Mouse (Mus musculus) embryonic facial prominence, embryonic 15.5 days (tissue): ENCODE measurements around the gene Htr1f. TPM values are rescaled to one million over a fixed set of nuclear protein-coding genes. Genes with fewer than 3 reads are reported as not detected.

Experiments
- ATAC-seq: fragments of 200-750 bp; cut with Nextera tagmentation; 2 replicates; pipeline ENCODE4 v1.8.0; 2017; ENCODE audit warnings: low read depth, moderate TSS enrichment; ENCODE audit not compliant: insufficient number of reproducible peaks, low FRiP score, low TSS enrichment
- H3K27ac ChIP-seq: fragments of 300-500 bp; sonication (generic); replicated peaks from 2 replicates; pipeline ENCODE4 v1.5.1; 2015; ENCODE audit warnings: mild to moderate bottlenecking, inconsistent platforms
- H3K27me3 ChIP-seq: fragments of 300-500 bp; sonication (generic); 2 replicates; pipeline ENCODE4 v1.6.1; 2015; ENCODE audit warnings: inconsistent platforms
- H3K36me3 ChIP-seq: fragments of 300-500 bp; sonication (generic); 2 replicates; pipeline ENCODE4 v1.6.1; 2015; ENCODE audit warnings: mild to moderate bottlenecking, inconsistent platforms
- H3K4me1 ChIP-seq: fragments of 300-500 bp; sonication (generic); 2 replicates; pipeline ENCODE4 v1.6.1; 2015; ENCODE audit warnings: inconsistent platforms
- H3K4me2 ChIP-seq: fragments of 300-500 bp; sonication (generic); replicated peaks from 2 replicates; pipeline ENCODE4 v1.6.1; 2015; ENCODE audit warnings: mild to moderate bottlenecking, inconsistent platforms
- H3K4me3 ChIP-seq: fragments of 300-500 bp; sonication (generic); replicated peaks from 2 replicates; pipeline ENCODE4 v1.5.1; 2015; ENCODE audit warnings: mild to moderate bottlenecking, inconsistent platforms
- H3K9ac ChIP-seq: fragments of 300-500 bp; sonication (generic); 2 replicates; pipeline ENCODE4 v1.6.1; 2015; ENCODE audit warnings: inconsistent platforms
- H3K9me3 ChIP-seq: fragments of 300-500 bp; sonication (generic); replicated peaks from 2 replicates; pipeline ENCODE4 v1.6.1; 2016; ENCODE audit warnings: inconsistent platforms
- WGBS: fragments of 180-500 bp; shearing (Covaris S2); methylation state at CpG from one replicate; pipeline ENCODE4 v1.1.7; 2015; 5-methylcytosine and 5-hydroxymethylcytosine counted together
- polyA plus RNA-seq: library from polyadenylated mRNA; unstranded; fragments of >200 nt; fragmentation: Nextera tagmentation; extraction: Ambion mirVana; gene quantifications from 2 replicates; pipeline ENCODE4 v1.2.1, GENCODE M21; 2015

Gene Htr1f
- polyA plus RNA-seq, 1 experiment from 2014 or later = 0.36 TPM

DNA sequence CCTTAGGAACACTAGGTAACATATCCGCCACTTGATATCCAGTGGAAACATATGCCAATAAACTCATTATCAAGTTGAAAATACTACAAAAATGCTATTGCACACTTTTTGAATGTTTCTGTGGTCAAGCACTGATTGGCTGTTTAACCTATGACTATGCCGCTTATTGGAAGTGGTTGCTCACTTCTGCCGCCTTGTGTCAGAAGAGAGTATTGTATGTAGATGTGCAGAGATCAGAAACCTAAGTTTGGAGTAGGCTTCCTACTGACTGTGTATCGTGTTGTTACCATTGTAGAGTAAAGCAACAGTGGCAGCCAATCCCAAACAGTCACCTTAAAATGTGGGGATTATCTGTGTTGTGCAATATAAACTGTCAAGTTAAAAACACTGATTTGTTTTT is 144.0 kb downstream of the Htr1f start:
- no peak for ATAC-seq
- no peak overlapping the region for H3K27ac ChIP-seq

DNA sequence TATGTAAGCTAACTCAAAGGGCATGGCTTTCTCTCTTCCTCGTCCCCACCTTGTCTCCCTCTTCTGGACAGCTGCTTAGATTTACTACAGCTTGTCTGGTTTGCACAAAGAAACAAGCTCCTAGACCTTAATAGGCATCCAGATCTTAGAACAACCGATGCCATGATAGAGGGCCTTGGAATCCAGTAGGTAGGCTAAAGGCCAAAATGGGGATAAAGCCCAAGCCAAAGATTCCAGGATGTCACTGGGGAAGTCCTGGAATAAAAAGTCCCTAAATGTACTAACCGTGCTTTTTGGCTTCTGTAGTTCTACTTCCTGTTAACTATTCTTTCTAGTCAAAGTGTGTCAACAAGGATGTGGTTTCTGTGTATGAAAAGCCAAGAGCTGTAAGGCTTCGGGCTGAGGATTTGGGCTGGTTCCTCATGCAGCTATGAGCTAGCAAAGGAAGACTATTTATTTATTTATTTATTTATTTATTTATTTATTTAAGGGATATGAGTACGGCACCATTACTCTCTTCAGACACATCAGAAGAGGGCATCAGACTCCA is 163.9 kb downstream of the Htr1f start:
- 79% methylated on average over 5 of the region's 5 CpGs for WGBS
- Histone ChIP-seq H3K36me3 (no peaks in the 10 kb centered on the region), H3K9ac (no peak overlapping the region), H3K9me3 (no peaks in the 10 kb centered on the region), H3K4me2 (no peak overlapping the region), H3K27ac (no peak overlapping the region), H3K27me3 (no peaks in the 10 kb centered on the region), H3K4me3 (no peak overlapping the region), H3K4me1 (no peaks in the 10 kb centered on the region)
- no peak for ATAC-seq

More for the DNA sequence above, 144.0 kb downstream of the Htr1f start:
- Histone ChIP-seq H3K4me1 (no peaks in the 10 kb centered on the region), H3K27me3 (no peaks in the 10 kb centered on the region), H3K9me3 (no peaks in the 10 kb centered on the region), H3K4me2 (no peak overlapping the region), H3K9ac (no peak overlapping the region), H3K36me3 (no peaks in the 10 kb centered on the region), H3K4me3 (no peak overlapping the region)
- 91% methylated on average over 4 of the region's 4 CpGs for WGBS

DNA sequence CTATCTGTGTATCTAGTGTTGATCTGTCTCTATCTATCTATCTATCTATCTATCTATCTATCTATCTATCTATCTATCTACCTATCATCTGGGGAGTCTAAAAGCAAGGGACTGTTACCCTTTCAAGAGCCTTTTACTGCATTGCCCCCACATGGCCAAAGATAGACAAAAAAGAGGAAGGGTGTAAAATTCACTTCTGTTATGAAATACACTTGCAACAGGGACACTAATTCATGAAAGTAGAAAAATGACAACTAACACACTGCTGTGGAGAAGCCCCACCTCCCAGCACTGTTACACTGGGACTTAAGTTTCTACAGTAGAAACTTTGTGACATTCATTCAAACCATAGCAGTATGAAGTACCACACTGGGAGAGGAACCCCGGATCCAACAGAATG is 170.9 kb downstream of the Htr1f start:
- WGBS = 96% methylated on average over 1 of the region's 1 CpGs
- Histone ChIP-seq H3K4me3 (no peak overlapping the region), H3K9me3 (no peaks in the 10 kb centered on the region), H3K27ac (no peak overlapping the region), H3K36me3 (no peaks in the 10 kb centered on the region), H3K4me1 (no peaks in the 10 kb centered on the region), H3K9ac (no peak overlapping the region), H3K27me3 (no peaks in the 10 kb centered on the region), H3K4me2 (no peak overlapping the region)
- no peak for ATAC-seq

DNA sequence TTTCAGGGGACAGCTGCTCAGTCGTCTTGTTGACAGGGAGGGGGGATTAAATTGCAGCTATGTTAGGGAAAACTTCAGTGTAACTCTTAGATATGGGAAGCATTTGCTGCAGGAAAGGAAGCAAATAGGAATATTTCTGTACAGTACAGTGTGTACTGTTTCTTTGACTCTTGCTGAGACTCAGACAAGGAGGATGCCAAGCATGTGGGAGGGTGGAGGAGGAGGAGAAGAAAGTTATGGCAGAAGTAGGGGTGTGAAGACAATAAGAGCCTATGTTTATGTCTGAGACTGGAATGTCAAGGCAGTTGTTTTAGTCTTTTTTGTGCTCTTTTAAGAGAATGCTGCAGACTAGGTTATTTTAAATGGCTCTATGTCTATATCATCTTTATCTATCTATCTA is 171.6 kb downstream of the Htr1f start:
- no peak for ATAC-seq
- H3K4me3 ChIP-seq = no peak overlapping the region
- no peak overlapping the region for H3K27ac ChIP-seq
- H3K27me3 ChIP-seq = no peaks in the 10 kb centered on the region
- H3K9me3 ChIP-seq = no peaks in the 10 kb centered on the region
- H3K4me2 ChIP-seq = no peak overlapping the region
- H3K9ac ChIP-seq = no peak overlapping the region
- 34% methylated on average over 1 of the region's 1 CpGs for WGBS
- no peaks in the 10 kb centered on the region for H3K4me1 ChIP-seq
- no peaks in the 10 kb centered on the region for H3K36me3 ChIP-seq

DNA sequence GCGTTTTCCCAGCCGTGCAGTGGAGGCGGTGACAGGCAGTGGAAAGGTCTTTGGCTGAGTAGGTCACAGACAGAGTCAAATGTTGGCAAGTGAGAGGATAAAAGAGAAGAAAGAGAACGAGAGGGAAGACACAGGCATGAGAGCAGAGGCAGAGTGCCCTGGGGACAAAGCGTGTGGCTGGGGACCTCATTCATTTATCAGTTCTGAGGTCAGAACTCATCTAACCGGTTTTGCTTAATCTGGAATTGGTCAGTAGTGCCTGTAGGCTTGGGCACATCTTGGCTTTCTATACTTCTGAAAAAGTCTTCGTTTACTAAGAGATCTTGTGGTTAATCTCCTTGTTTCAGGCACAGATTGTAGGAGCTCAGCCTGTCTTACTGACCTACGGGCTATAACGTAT is 182.2 kb downstream of the Htr1f start:
- 31% methylated on average over 9 of the region's 9 CpGs for WGBS
- Histone ChIP-seq H3K27ac (no peak overlapping the region), H3K4me1 (no peaks in the 10 kb centered on the region), H3K9ac (no peak overlapping the region), H3K4me3 (no peak overlapping the region), H3K9me3 (no peaks in the 10 kb centered on the region), H3K27me3 (no peaks in the 10 kb centered on the region), H3K4me2 (no peak overlapping the region), H3K36me3 (no peaks in the 10 kb centered on the region)
- no peak for ATAC-seq

DNA sequence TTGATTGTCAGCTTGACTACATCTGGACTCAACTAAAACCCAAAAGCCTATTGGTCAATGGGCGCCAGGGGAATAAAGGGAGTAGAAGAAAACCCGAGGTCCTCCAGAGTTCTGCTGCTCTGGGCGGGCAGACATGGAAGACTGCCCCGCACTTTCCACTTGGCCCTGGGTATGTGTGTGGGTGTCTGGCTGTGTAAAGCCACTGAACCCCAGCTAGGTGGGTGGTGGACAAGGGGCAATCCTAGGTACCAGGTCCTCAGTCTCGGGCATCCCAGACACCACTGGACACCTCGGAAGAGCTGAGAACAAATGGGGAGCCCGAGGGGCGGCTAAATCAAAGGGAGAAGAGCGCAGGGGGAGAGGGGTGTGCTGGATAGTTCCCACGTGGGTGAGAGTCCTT is 196.9 kb downstream of the Htr1f start:
- no peak overlapping the region for H3K4me2 ChIP-seq
- H3K4me3 ChIP-seq = no peak overlapping the region
- H3K9ac ChIP-seq = no peak overlapping the region
- no peak overlapping the region for H3K27ac ChIP-seq
- no peaks in the 10 kb centered on the region for H3K27me3 ChIP-seq
- WGBS = 77% methylated on average over 10 of the region's 10 CpGs
- ATAC-seq = no peak
- no peaks in the 10 kb centered on the region for H3K36me3 ChIP-seq
- no peaks in the 10 kb centered on the region for H3K4me1 ChIP-seq
- H3K9me3 ChIP-seq = no peaks in the 10 kb centered on the region

DNA sequence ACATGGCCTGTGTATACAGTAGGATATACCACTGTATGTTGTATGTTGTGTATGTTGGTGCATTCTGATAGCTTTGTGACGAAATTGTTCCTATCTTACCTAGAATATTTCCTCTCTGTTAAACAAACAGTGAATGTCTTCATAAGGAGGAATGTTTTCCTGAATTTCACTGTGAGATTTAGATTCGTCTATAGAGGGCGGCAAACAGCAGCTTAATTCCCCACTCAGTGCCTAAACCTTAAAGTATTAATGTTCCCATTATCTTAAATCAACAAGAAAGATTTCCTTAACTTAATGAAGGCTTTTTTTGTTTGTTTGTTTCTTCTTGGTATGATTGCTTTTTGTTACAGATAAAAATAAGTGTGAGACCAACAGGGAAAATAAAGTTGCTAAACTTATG is 198.5 kb downstream of the Htr1f start:
- no peak overlapping the region for H3K9ac ChIP-seq
- WGBS = 19% methylated on average over 3 of the region's 3 CpGs
- H3K4me1 ChIP-seq = no peaks in the 10 kb centered on the region
- H3K9me3 ChIP-seq = no peaks in the 10 kb centered on the region
- no peak for ATAC-seq
- H3K36me3 ChIP-seq = no peaks in the 10 kb centered on the region
- H3K27me3 ChIP-seq = no peaks in the 10 kb centered on the region
- no peak overlapping the region for H3K4me2 ChIP-seq
- H3K27ac ChIP-seq = no peak overlapping the region
- no peak overlapping the region for H3K4me3 ChIP-seq

DNA sequence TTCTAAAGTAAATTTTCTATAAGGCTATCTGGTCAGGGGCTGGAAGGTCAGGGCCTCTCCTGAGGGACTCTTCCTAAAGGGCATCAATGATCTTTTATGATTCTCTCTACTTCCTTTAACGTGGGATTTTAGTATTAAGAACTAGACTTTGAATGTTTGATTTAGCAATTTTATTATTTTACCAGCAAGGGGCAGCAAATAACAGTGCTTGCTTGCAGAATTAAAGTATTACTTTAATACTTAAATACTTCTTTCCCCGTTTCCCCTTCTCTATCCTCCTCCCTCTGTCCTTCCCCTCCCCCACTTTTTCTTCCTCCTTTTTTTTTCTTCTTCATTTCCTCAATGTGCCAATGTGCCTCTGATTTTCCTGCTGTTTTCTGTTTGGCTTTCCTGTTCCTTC is 202.3 kb downstream of the Htr1f start:
- no peak overlapping the region for H3K9ac ChIP-seq
- no peaks in the 10 kb centered on the region for H3K9me3 ChIP-seq
- no peaks in the 10 kb centered on the region for H3K27me3 ChIP-seq
- ATAC-seq = no peak
- H3K27ac ChIP-seq = no peak overlapping the region
- H3K36me3 ChIP-seq = no peaks in the 10 kb centered on the region
- H3K4me1 ChIP-seq = no peaks in the 10 kb centered on the region
- H3K4me3 ChIP-seq = no peak overlapping the region
- H3K4me2 ChIP-seq = no peak overlapping the region
- WGBS = 22% methylated on average over 2 of the region's 2 CpGs

DNA sequence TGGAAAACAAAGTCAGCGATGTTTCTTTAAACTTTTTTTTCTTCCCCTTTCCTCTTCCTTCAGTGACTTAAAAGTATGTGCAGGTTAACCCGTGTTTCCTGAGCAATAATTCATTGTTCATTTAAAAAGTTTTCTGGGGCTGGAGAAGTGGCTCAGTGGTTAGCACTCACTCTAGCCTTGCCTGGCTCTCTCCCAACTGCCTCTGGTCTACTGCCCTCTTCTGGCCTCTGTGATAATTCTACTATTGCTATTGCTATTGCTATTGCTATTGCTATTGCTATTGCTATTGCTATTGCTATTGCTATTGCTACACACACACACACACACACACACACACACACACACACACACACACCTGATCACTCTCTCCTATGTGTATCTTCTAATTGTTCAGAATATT is 206.6 kb downstream of the Htr1f start:
- H3K36me3 ChIP-seq = no peaks in the 10 kb centered on the region
- no peaks in the 10 kb centered on the region for H3K27me3 ChIP-seq
- ATAC-seq = no peak
- H3K9me3 ChIP-seq = no peaks in the 10 kb centered on the region
- H3K4me2 ChIP-seq = no peak overlapping the region
- no peak overlapping the region for H3K4me3 ChIP-seq
- no peak overlapping the region for H3K9ac ChIP-seq
- no peaks in the 10 kb centered on the region for H3K4me1 ChIP-seq
- H3K27ac ChIP-seq = no peak overlapping the region
- WGBS = 71% methylated on average over 2 of the region's 2 CpGs

DNA sequence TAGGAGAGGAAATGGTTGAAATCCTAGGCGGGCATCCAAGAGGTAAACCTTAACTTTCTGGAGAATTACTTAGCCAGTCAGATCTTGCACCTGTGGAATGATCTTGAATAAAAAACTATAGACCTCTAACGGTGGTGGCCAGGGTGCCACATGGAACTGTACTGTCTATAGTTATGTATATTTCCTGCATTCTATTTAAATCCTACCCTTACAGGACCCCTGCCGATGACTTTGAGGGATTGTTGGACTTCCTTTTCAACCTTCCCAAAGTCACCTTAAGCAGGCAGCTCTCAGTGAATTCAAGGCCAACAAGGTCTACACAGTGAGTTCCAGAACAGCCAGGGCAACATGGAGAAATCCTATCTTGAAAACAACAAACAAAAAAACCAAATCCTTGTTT is 216.2 kb downstream of the Htr1f start:
- WGBS = 90% methylated on average over 3 of the region's 3 CpGs

DNA sequence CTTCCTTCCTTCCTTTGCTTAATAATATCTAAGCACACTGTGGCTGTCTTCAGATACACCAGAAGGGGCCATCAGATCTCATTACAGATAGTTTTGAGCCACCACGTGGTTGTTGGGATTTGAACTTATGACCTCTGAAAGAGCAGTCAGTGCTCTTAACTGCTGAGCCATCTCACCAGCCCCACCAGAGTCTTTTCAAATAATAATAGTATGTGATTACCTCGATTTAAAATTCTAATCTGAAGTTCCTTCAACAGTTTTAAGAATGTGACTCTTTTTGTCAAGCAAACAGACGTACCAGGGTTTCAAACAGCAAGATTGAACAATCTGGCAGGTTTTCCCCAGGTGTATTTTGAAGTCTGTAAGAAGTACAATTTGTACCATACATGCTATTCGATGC is 220.1 kb downstream of the Htr1f start:
- Histone ChIP-seq H3K36me3 (no peaks in the 10 kb centered on the region), H3K27ac (no peak overlapping the region), H3K9ac (no peak overlapping the region), H3K4me2 (no peak overlapping the region), H3K9me3 (0 out of 2 replicates have a peak, but pooled peaks cover 6% of the 10 kb centered on the region), H3K4me1 (no peaks in the 10 kb centered on the region), H3K4me3 (no peak overlapping the region), H3K27me3 (no peaks in the 10 kb centered on the region)
- no peak for ATAC-seq
- 43% methylated on average over 4 of the region's 4 CpGs for WGBS

More for the DNA sequence above, 216.2 kb downstream of the Htr1f start:
- no peak for ATAC-seq
- Histone ChIP-seq H3K4me3 (no peak overlapping the region), H3K4me1 (no peaks in the 10 kb centered on the region), H3K27ac (no peak overlapping the region), H3K9me3 (0 out of 2 replicates have a peak, but pooled peaks cover 6% of the 10 kb centered on the region), H3K36me3 (no peaks in the 10 kb centered on the region), H3K27me3 (no peaks in the 10 kb centered on the region), H3K4me2 (no peak overlapping the region), H3K9ac (no peak overlapping the region)

DNA sequence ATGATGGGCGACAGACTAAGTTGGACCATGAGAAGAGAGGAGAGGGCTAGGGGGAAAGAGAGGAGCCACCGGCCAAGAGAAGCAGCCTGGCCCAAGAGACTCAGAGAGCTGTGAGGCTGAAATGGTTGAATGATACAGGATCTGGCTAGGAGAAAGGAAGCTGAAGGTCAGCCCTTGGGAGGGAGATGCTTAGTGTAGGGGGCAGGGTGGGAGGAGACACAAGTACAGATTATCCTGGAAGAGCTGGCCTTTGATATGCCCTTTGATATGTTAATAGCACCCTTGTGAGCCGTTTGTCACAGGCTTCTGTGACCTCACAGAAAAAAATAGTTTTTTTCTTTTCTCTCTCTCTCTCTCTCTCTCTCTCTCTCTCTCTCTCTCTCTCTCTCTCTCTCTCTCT is 220.5 kb downstream of the Htr1f start:
- H3K4me1 ChIP-seq = no peaks in the 10 kb centered on the region
- WGBS = 31% methylated on average over 3 of the region's 3 CpGs

More for the DNA sequence above, 220.5 kb downstream of the Htr1f start:
- H3K36me3 ChIP-seq = no peaks in the 10 kb centered on the region
- no peak overlapping the region for H3K27ac ChIP-seq
- no peak overlapping the region for H3K4me3 ChIP-seq
- no peaks in the 10 kb centered on the region for H3K27me3 ChIP-seq
- no peak overlapping the region for H3K9ac ChIP-seq
- no peak overlapping the region for H3K4me2 ChIP-seq
- no peak for ATAC-seq
- 0 out of 2 replicates have a peak, but pooled peaks cover 6% of the 10 kb centered on the region for H3K9me3 ChIP-seq
